Mouse (Mus musculus) MEL (cell line): ENCODE results near the gene Gstp3. TPM values are rescaled to one million over a fixed set of nuclear protein-coding genes. Genes with fewer than 3 reads are reported as not detected.

Experiments
- DNase-seq: peaks from one replicate; pipeline ENCODE4 v3.0.0; 2011; ENCODE audit warnings: low read depth, low spot score
- H3K27ac ChIP-seq: 2 replicates; pipeline ENCODE4 v1.5.1; 2012; ENCODE audit warnings: low read depth, mild to moderate bottlenecking, control low read depth, low read length, moderate library complexity; ENCODE audit not compliant: control insufficient read depth
- H3K27me3 ChIP-seq, 2 experiments: fragments of 150-350 bp in 1 of 2; sonication (generic) in 1 of 2; 2 replicates each; pipeline ENCODE4 v1.6.1; 2012; ENCODE audit warnings: low read length in 2 of 2, mild to moderate bottlenecking in 2 of 2, improper control_type of control experiment in 1 of 2, moderate library complexity in 1 of 2; ENCODE audit not compliant: insufficient read depth in 2 of 2, control insufficient read depth in 1 of 2
- H3K36me3 ChIP-seq, 2 experiments: 2 replicates each; pipeline ENCODE4 v1.6.1; 2012 to 2014; ENCODE audit warnings: low read length in 2 of 2, improper control_type of control experiment in 1 of 2, inconsistent platforms in 1 of 2, mild to moderate bottlenecking in 1 of 2; ENCODE audit not compliant: insufficient read depth in 2 of 2, control insufficient read depth in 1 of 2
- H3K4me1 ChIP-seq, 2 experiments: fragments of 150-350 bp in 1 of 2; sonication (generic) in 1 of 2; 2 replicates each; pipeline ENCODE4 v1.6.1; 2012; ENCODE audit warnings: low read length in 2 of 2, improper control_type of control experiment in 1 of 2, mild to moderate bottlenecking in 1 of 2; ENCODE audit not compliant: insufficient read depth in 2 of 2, control insufficient read depth in 1 of 2
- H3K4me3 ChIP-seq, 2 experiments: fragments of 150-350 bp in 1 of 2; sonication (generic) in 1 of 2; 2 replicates each; pipeline ENCODE4 v1.5.1; 2012; ENCODE audit warnings: low read depth in 2 of 2, low read length in 2 of 2, mild to moderate bottlenecking in 2 of 2, moderate library complexity in 2 of 2, control low read depth in 1 of 2, improper control_type of control experiment in 1 of 2; ENCODE audit not compliant: control insufficient read depth in 1 of 2, insufficient read depth in 1 of 2
- H3K79me2 ChIP-seq: 2 replicates; pipeline ENCODE4 v1.6.1; 2012; ENCODE audit warnings: mild to moderate bottlenecking, low read length, moderate library complexity; ENCODE audit not compliant: control insufficient read depth, poor library complexity, insufficient read depth
- H3K9ac ChIP-seq: 2 replicates; pipeline ENCODE4 v1.6.1; 2012; ENCODE audit warnings: low read depth, mild to moderate bottlenecking, control low read depth, low read length, moderate library complexity; ENCODE audit not compliant: control insufficient read depth, poor library complexity, severe bottlenecking
- H3K9me3 ChIP-seq: fragments of 150-350 bp; sonication (generic); replicated peaks from 2 replicates; pipeline ENCODE4 v1.6.1; 2012; ENCODE audit warnings: mild to moderate bottlenecking, low read length, improper control_type of control experiment, moderate library complexity; ENCODE audit not compliant: insufficient read depth
- CHD1 ChIP-seq: IDR thresholded peaks from 2 replicates; pipeline ENCODE4 v1.6.1; 2012; ENCODE audit warnings: low read depth, mild to moderate bottlenecking, inconsistent platforms, low read length, improper control_type of control experiment
- CTCF ChIP-seq, 3 experiments: IDR thresholded peaks in 2 of 3; conservative IDR thresholded peaks in 1 of 3; 2 replicates each; pipeline ENCODE4 v1.5.1; 2011 to 2012; ENCODE audit warnings: low read length in 3 of 3, low read depth in 2 of 3, mild to moderate bottlenecking in 2 of 3, improper control_type of control experiment in 1 of 3, inconsistent platforms in 1 of 3, mixed read lengths in 1 of 3, moderate library complexity in 1 of 3; ENCODE audit not compliant: control insufficient read depth in 1 of 3, insufficient read depth in 1 of 3, poor library complexity in 1 of 3, severe bottlenecking in 1 of 3
- GABPA ChIP-seq: IDR thresholded peaks from 2 replicates; pipeline ENCODE4 v1.6.1; 2012; ENCODE audit warnings: low read depth, mild to moderate bottlenecking, inconsistent platforms, low read length, improper control_type of control experiment, moderate library complexity
- GATA1 ChIP-seq: IDR thresholded peaks from 2 replicates; pipeline ENCODE4 v1.6.1; 2011; ENCODE audit warnings: low read depth, low read length, improper control_type of control experiment
- HCFC1 ChIP-seq: IDR thresholded peaks from 2 replicates; pipeline ENCODE4 v1.6.1; 2012; ENCODE audit warnings: low read depth, mild to moderate bottlenecking, inconsistent platforms, low read length, improper control_type of control experiment, moderate library complexity
- MAX ChIP-seq: IDR thresholded peaks from 2 replicates; pipeline ENCODE4 v1.6.1; 2011; ENCODE audit warnings: low read length, improper control_type of control experiment
- MXI1 ChIP-seq: IDR thresholded peaks from 2 replicates; pipeline ENCODE4 v1.6.1; 2011; ENCODE audit warnings: mild to moderate bottlenecking, low read depth, low read length, improper control_type of control experiment
- NRF1 ChIP-seq: IDR thresholded peaks from 2 replicates; pipeline ENCODE4 v1.6.1; 2014; ENCODE audit warnings: low read depth, mild to moderate bottlenecking, inconsistent platforms, low read length, improper control_type of control experiment, moderate library complexity; ENCODE audit not compliant: poor library complexity, insufficient read depth, severe bottlenecking
- POLR2AphosphoS2 ChIP-seq: IDR thresholded peaks from 2 replicates; pipeline ENCODE4 v1.6.1; 2011; ENCODE audit warnings: low read length, improper control_type of control experiment
- RAD21 ChIP-seq: IDR thresholded peaks from 2 replicates; pipeline ENCODE4 v1.6.1; 2011; ENCODE audit warnings: mild to moderate bottlenecking, low read depth, low read length, improper control_type of control experiment
- SMC3 ChIP-seq: IDR thresholded peaks from 2 replicates; pipeline ENCODE4 v1.6.1; 2011; ENCODE audit warnings: low read depth, low read length, improper control_type of control experiment
- USF1 ChIP-seq: IDR thresholded peaks from 2 replicates; pipeline ENCODE4 v1.6.1; 2014; ENCODE audit warnings: low read depth, mild to moderate bottlenecking, inconsistent platforms, low read length, improper control_type of control experiment, moderate library complexity
- USF2 ChIP-seq, 2 experiments: IDR thresholded peaks; 2 replicates each; pipeline ENCODE4 v1.6.1; 2011 to 2012; ENCODE audit warnings: improper control_type of control experiment in 2 of 2, low read length in 2 of 2, borderline replicate concordance in 1 of 2, inconsistent platforms in 1 of 2, low read depth in 1 of 2, mild to moderate bottlenecking in 1 of 2; ENCODE audit not compliant: insufficient read depth in 1 of 2
- ZNF384 ChIP-seq: IDR thresholded peaks from 2 replicates; pipeline ENCODE4 v1.6.1; 2012; ENCODE audit warnings: low read depth, mild to moderate bottlenecking, inconsistent platforms, low read length, improper control_type of control experiment
- polyA plus RNA-seq, 2 experiments: library from polyadenylated mRNA; stranded (reverse) in 1 of 2; unstranded in 1 of 2; fragments of >175 nt in 1 of 2; fragments of >200 nt in 1 of 2; gene quantifications; 2 replicates each; pipeline versions ENCODE4 v1.2.1 to v1.2.4; 2012; ENCODE audit warnings: low replicate concordance in 2 of 2, low read depth in 1 of 2; ENCODE audit not compliant: insufficient read length in 2 of 2, insufficient read depth in 1 of 2, missing spikeins in 1 of 2
- total RNA-seq: library from RNA; depleted of rRNA; stranded (reverse); fragments of 300-350 nt; gene quantifications from 2 replicates; pipeline ENCODE4 v1.2.3, GENCODE M21; 2012

Gstp3 gene
- total and polyA plus RNA-seq, 3 experiments, result 0.84 TPM; not detected in 2

- Histone ChIP-seq H3K79me2 (peaks cover 8% of the 10 kb centered on the region), H3K4me3 (no peak overlapping the region), H3K27ac (no peak overlapping the region), H3K4me1 (peaks cover 0 to 18% of the 10 kb centered on the region in 2 experiments; a peak in 3 of 4 replicates), H3K9me3 (no peaks in the 10 kb centered on the region), H3K9ac (no peak overlapping the region), H3K27me3 (no peaks in the 10 kb centered on the region), H3K36me3 (peaks cover 0 to 4% of the 10 kb centered on the region in 2 experiments; a peak in 1 of 4 replicates)
- DNase-seq, result no peak
- TF ChIP-seq POLR2AphosphoS2, result no peak
- TF ChIP-seq USF2 (IDR thresholded peaks at IDR 0.05; ENCODE audit: borderline replicate concordance in 1 of 2, insufficient read depth in 1 of 2, low read depth in 1 of 2, low read length in 2 of 2), result no peak
- no peak for TF ChIP-seq MAX
- no peak for TF ChIP-seq CTCF (IDR thresholded peaks at IDR 0.05 in 2 of 3, conservative IDR thresholded peaks at IDR 0.05 in 1 of 3; ENCODE audit: control insufficient read depth in 1 of 3, insufficient read depth in 1 of 3, low read depth in 2 of 3, low read length in 3 of 3, poor library complexity in 1 of 3, severe bottlenecking in 1 of 3)
- TF ChIP-seq RAD21, result no peak
- no peak for TF ChIP-seq MXI1
- TF ChIP-seq NRF1, result no peak
Measured at GRCm38 (mm10) chr19:4101466-4101865, 42.1 kb upstream of the Gstp3 start.

GRCm38 (mm10) chr19:4100718-4101261 lies 41.4 kb upstream of the Gstp3 start:
- TF ChIP-seq RAD21 (no peak), ZNF384 (no peak), GABPA (no peak), HCFC1 (no peak), GATA1 (no peak), CHD1 (no peak), SMC3 (no peak), USF1 (no peak)
- Histone ChIP-seq H3K79me2 (peaks cover 8% of the 10 kb centered on the region), H3K9ac (peak overlapping the region; percentile 74), H3K4me1 (peaks cover 0 to 21% of the 10 kb centered on the region in 2 experiments; a peak in 3 of 4 replicates), H3K4me3 (peak overlapping the region; percentile 74 to 99), H3K27ac (no peak overlapping the region), H3K9me3 (no peaks in the 10 kb centered on the region), H3K36me3 (peaks cover 0 to 11% of the 10 kb centered on the region in 2 experiments; a peak in 2 of 4 replicates), H3K27me3 (no peaks in the 10 kb centered on the region)
- peak; percentile 55 for DNase-seq
